Mouse (Mus musculus): Measurements from ENCODE around the gene Armt1. TPM values are rescaled to one million over a fixed set of nuclear protein-coding genes. Genes with fewer than 3 reads are reported as not detected.

The Armt1 gene
- total and polyA plus RNA-seq, 3 experiments: 20.7 to 45.1 (median 32.1) TPM

DNA sequence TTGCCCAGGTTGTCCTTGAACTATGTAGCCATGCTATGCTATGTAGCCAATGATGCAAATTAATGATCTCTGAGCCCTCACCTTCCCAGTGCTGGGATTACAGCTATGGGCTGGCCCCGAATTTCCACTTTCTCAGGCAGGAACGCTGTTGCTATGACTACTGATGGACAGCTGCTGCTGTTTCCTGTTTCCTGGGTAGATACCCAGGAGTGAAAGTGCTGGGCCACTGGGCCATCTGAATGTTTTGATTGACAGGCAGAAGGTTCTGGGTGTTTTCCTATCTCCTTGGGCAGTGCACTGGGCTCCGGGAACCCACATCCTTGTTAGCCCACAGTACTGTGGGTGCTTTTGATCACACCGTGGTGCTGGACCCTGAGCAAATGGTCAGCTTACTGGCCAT is 24.1 kb downstream of the Armt1 start:
- no peak overlapping the region for H3K27ac ChIP-seq (ENCODE audit: insufficient read depth, low read depth)
- no peak overlapping the region for H3K4me2 ChIP-seq (ENCODE audit: insufficient read depth, low read depth, poor library complexity, severe bottlenecking)
- TF ChIP-seq ETS1 (conservative IDR thresholded peaks at IDR 0.05; ENCODE audit: low read depth, low read length) (0 out of 2 replicates have a peak, but pooled peaks have one; percentile 9), CTCF (conservative IDR thresholded peaks at IDR 0.05 in 1 of 2, IDR thresholded peaks at IDR 0.05 in 1 of 2; ENCODE audit: low read depth in 2 of 2, low read length in 2 of 2) (no peak), ELF1 (IDR thresholded peaks at IDR 0.05; ENCODE audit: low read depth, low read length) (0 out of 2 replicates have a peak, but pooled peaks have one; percentile 17), GABPA (IDR thresholded peaks at IDR 0.05; ENCODE audit: insufficient replicate concordance, low read depth, low read length) (no peak), TCF12 (IDR thresholded peaks at IDR 0.05; ENCODE audit: low read depth, low read length) (no peak)
- in situ Hi-C loops (cut with MboI; ENCODE audit: low pct_ligation_motif_present, low pct_unique_long_range_greater_than_20kb, low sequenced_read_pairs) (no loop called here), dilution Hi-C loops (cut with MboI; ENCODE audit: extremely low pct_ligation_motif_present, extremely low pct_unique_long_range_greater_than_20kb, low sequenced_read_pairs) (no loop called here)
- no peak overlapping the region for H3K9ac ChIP-seq (ENCODE audit: insufficient read depth, low read depth)
- no peaks in the 10 kb centered on the region for H3K79me2 ChIP-seq (replicated peaks; ENCODE audit: control insufficient read depth, extremely low read depth, insufficient read depth, poor library complexity, severe bottlenecking)
- H3K9me3 ChIP-seq (replicated peaks; ENCODE audit: low read length): no peaks in the 10 kb centered on the region
- no peaks in the 10 kb centered on the region for H3K27me3 ChIP-seq (replicated peaks)
- H3K4me1 ChIP-seq (ENCODE audit: control insufficient read depth in 1 of 2, insufficient read depth in 2 of 2): peaks cover 10 to 20% of the 10 kb centered on the region in 2 experiments
- H3K4me3 ChIP-seq (replicated peaks in 1 of 3; ENCODE audit: low read depth in 2 of 3, low read length in 2 of 3, poor library complexity in 1 of 3): no peak overlapping the region
- H3K36me3 ChIP-seq (replicated peaks in 1 of 2; ENCODE audit: control insufficient read depth in 1 of 2, insufficient read depth in 1 of 2, low read length in 1 of 2): peaks cover 27 to 49% of the 10 kb centered on the region in 2 experiments
- DNase-seq (ENCODE audit: extremely low read depth): no peak

DNA sequence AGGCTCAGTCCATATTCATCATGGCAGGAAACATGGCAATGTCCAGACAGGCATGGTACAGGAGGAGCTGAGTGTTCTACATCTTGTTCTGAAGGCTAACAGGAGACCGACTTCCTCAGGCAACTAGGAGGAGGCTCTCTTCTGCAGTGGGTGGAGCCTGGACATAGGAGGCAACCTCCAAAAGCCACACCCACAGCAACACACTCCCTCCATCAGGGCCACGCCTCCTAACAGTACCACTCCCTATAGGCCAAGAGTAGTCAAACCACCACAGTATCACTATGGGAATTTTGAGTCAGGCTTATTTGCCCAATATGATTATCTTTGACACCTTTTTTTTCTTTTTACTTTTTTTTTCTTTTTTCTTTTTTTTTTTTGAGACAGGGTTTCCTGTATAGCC is 27.9 kb downstream of the Armt1 start:
- H3K9ac ChIP-seq (ENCODE audit: insufficient read depth, low read depth): no peak overlapping the region
- TF ChIP-seq MEF2A (IDR thresholded peaks at IDR 0.05; ENCODE audit: borderline replicate concordance, low read depth, low read length) (no peak), ZC3H11A (IDR thresholded peaks at IDR 0.05; ENCODE audit: low read depth, low read length) (no peak), BHLHE40 (IDR thresholded peaks at IDR 0.05; ENCODE audit: low read depth, low read length) (no peak), E2F4 (IDR thresholded peaks at IDR 0.05; ENCODE audit: insufficient replicate concordance, low read depth, low read length) (no peak), MAZ (IDR thresholded peaks at IDR 0.05; ENCODE audit: low read depth, low read length) (no peak)
- H3K4me3 ChIP-seq (replicated peaks in 1 of 3; ENCODE audit: low read depth in 2 of 3, low read length in 2 of 3, poor library complexity in 1 of 3): no peak overlapping the region
- H3K9me3 ChIP-seq (replicated peaks; ENCODE audit: low read length): no peaks in the 10 kb centered on the region
- no peaks in the 10 kb centered on the region for H3K27me3 ChIP-seq (replicated peaks)
- in situ Hi-C loops (cut with MboI; ENCODE audit: low pct_ligation_motif_present, low pct_unique_long_range_greater_than_20kb, low sequenced_read_pairs) (no loop called here), dilution Hi-C loops (cut with MboI; ENCODE audit: extremely low pct_ligation_motif_present, extremely low pct_unique_long_range_greater_than_20kb, low sequenced_read_pairs) (no loop called here)
- no peak overlapping the region for H3K4me2 ChIP-seq (ENCODE audit: insufficient read depth, low read depth, poor library complexity, severe bottlenecking)
- H3K79me2 ChIP-seq (replicated peaks; ENCODE audit: control insufficient read depth, extremely low read depth, insufficient read depth, poor library complexity, severe bottlenecking): no peaks in the 10 kb centered on the region
- peaks cover 10 to 23% of the 10 kb centered on the region in 2 experiments for H3K4me1 ChIP-seq (ENCODE audit: control insufficient read depth in 1 of 2, insufficient read depth in 2 of 2)
- peaks cover 5 to 14% of the 10 kb centered on the region in 2 experiments for H3K36me3 ChIP-seq (replicated peaks in 1 of 2; ENCODE audit: control insufficient read depth in 1 of 2, insufficient read depth in 1 of 2, low read length in 1 of 2)
- H3K27ac ChIP-seq (ENCODE audit: insufficient read depth, low read depth): no peak overlapping the region
- DNase-seq (ENCODE audit: extremely low read depth): peak; percentile 58

DNA sequence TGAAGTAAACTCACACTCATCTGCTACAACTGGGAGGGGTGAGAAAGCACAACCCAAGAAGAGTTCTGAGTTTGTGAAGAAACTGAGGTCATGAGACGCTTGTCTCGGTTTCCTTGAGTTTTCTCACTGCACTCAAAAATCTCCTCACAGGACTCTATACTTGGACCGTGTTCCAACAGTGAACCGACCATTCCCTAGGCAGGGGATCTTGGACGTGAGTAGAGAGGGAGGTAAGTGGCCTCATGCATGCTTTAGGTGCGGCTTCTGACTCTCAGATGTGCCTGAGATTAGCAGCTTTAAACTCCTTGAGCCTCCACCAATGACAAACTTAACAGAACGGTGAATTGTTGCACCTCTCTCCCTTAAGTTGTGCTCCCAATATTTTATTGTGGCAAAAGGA is 33.5 kb downstream of the Armt1 start:
- Histone ChIP-seq H3K79me2 (replicated peaks; ENCODE audit: control insufficient read depth, extremely low read depth, insufficient read depth, poor library complexity, severe bottlenecking) (no peaks in the 10 kb centered on the region), H3K4me2 (ENCODE audit: insufficient read depth, low read depth, poor library complexity, severe bottlenecking) (no peak overlapping the region), H3K4me3 (replicated peaks in 1 of 3; ENCODE audit: low read depth in 2 of 3, low read length in 2 of 3, poor library complexity in 1 of 3) (no peak overlapping the region), H3K27ac (ENCODE audit: insufficient read depth, low read depth) (no peak overlapping the region), H3K4me1 (ENCODE audit: control insufficient read depth in 1 of 2, insufficient read depth in 2 of 2) (peaks cover 0 to 9% of the 10 kb centered on the region in 2 experiments; a peak in 2 of 4 replicates), H3K9me3 (replicated peaks; ENCODE audit: low read length) (peaks cover 3% of the 10 kb centered on the region), H3K27me3 (replicated peaks) (no peaks in the 10 kb centered on the region), H3K9ac (ENCODE audit: insufficient read depth, low read depth) (no peak overlapping the region), H3K36me3 (replicated peaks in 1 of 2; ENCODE audit: control insufficient read depth in 1 of 2, insufficient read depth in 1 of 2, low read length in 1 of 2) (no peaks in the 10 kb centered on the region)
- TF ChIP-seq MAX (IDR thresholded peaks at IDR 0.05; ENCODE audit: low read length) (no peak), CTCF (conservative IDR thresholded peaks at IDR 0.05 in 1 of 2, IDR thresholded peaks at IDR 0.05 in 1 of 2; ENCODE audit: low read depth in 2 of 2, low read length in 2 of 2) (no peak), POLR2A (IDR thresholded peaks at IDR 0.05; ENCODE audit: low read depth, low read length) (no peak), JUN (IDR thresholded peaks at IDR 0.05; ENCODE audit: insufficient read depth, low read depth, low read length) (no peak), JUND (conservative IDR thresholded peaks at IDR 0.05; ENCODE audit: low read depth, low read length) (no peak), IRF4 (IDR thresholded peaks at IDR 0.05; ENCODE audit: low read depth, low read length) (no peak)
- in situ Hi-C loops (cut with MboI; ENCODE audit: low pct_ligation_motif_present, low pct_unique_long_range_greater_than_20kb, low sequenced_read_pairs) (no loop called here), dilution Hi-C loops (cut with MboI; ENCODE audit: extremely low pct_ligation_motif_present, extremely low pct_unique_long_range_greater_than_20kb, low sequenced_read_pairs) (no loop called here)
- no peak for DNase-seq (ENCODE audit: extremely low read depth)
